Mouse (Mus musculus) adrenal gland, postnatal 10 days (tissue): ENCODE results near the gene Aen. TPM values are rescaled to one million over a fixed set of nuclear protein-coding genes. Genes with fewer than 3 reads are reported as not detected.

Experiments used
- DNase-seq: peaks from one replicate; pipeline ENCODE4 v3.0.0; 2021; ENCODE audit warnings: mixed read lengths
- total RNA-seq, 2 experiments: library from RNA; stranded (reverse); gene quantifications; 2 replicates each; pipeline ENCODE4 v1.2.3; 2021

The Aen gene
- total RNA-seq, 2 experiments from 2014 or later: 23.3 to 26.6 TPM

DNA sequence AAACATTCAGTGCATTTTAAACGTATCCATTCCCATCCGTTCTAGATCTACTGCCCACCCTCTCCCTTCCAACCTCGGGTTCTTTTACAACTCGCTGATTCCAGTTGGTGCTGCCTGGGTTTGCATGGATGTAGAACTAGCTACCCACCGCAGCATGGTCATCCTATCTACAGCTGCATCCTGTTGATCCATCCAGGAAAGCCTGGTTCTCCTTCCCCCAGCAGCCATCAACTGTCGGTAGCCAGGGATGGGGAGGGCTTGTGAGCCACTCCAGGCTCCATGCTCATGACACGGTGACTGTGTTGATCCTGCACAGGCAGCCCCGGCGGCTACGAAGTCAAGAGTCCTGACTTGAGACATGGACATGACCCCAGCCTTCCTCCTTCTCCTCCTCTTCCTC is 1.7 kb upstream of the Aen start:
- no peak for DNase-seq

DNA sequence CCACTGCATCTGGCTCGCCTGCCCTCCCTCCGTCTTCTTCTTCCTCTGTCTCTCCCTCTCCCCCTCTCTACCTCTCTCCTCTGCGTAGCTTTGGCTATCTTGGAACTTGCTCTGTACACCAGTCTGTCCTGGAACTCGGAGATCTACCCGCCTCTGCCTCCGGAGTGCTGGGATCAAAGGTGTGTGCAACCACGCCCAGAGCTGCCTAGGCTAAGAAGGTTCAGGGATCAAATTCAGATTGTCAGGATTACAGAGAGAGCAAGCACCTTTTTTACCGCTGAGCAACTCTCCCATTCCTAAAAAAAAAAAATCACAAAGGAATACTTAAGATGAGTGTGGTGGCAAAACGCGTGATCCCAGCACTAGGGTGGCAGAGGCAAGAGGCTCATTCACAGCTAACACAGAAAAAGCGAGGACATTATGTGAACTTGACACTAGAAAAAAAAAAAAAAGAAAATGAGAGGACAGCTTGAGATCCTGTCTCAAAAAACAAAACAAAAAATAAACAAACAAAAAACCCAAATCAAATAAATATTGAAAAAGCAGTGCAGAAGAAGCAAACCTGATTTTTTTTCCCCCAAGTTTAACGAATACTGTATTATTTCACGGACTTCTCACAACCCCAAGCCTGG is 517 bp upstream of the Aen start:
- DNase-seq: no peak

DNA sequence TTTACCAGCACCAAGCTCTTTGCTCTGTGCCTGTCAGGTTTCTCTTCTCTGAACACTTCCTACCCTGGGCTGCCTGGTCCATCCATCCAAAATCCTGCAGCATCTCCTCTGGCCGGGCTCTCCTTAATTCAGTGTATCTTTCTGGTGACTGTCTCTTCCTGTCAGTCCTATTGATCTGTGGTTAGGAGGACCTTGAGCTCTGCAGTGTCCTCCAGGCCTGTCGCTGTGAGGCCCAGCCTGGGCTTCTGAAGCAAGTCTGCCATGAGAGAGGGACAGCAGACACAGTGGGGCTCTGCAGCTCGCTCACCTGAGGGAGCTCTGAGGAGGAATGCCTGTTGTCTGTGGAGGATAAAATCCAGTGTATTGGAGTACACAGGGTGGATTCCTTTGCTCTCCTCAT is 1.9 kb downstream of the Aen start:
- DNase-seq: no peak

DNA sequence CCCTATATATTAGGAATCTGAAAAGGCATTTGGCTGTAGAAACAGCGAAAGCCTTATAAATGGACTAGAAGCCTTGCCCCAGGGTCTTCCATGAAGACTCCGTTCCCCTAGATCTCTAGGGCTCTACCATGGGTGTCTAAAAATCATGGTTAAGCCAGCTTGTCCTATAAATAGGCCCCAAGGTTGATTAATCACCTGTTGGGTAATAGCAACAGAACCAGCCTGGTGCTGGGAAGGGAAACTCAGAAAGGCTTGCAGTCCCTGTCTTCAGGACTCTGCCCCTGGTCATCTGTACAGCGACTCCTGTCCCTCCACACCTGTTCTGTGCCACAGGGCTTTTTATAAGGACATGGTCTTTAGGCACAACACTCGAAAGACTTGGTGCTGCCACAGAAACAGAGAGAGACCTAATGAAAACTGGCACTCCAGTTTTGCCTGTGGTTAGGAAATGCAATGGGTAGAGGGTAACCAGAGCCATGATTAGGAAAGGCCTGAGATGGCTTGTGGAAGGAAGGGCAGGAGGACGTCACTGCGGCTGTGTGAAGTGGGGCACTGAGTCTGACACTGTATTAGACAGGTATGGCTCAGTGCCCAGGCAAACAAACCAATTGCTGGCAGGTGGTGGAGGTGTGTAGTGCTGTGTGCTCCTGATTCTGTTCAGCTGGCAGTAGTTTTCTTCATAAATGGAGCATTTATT is 7.7 kb downstream of the Aen start:
- no peak for DNase-seq

DNA sequence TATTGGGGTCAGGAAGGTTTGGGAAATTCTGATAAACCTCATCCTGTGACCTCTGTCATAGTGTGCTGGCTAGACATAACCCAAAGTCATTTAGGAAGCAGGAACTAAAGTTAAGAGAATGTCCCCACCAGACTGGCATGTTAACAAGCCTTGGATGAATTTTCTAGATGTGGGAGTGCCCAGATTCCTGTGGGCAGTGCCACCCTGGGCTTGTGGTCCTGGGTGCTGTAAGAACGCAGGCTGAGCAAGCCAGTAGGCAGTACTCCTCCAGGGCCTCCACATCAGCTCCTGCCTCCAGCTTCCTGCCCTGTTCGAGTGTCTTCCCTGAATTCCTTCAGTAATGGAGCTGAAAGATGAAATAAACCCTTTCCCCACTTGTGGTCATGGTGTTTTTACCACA is 8.5 kb downstream of the Aen start:
- no peak for DNase-seq

DNA sequence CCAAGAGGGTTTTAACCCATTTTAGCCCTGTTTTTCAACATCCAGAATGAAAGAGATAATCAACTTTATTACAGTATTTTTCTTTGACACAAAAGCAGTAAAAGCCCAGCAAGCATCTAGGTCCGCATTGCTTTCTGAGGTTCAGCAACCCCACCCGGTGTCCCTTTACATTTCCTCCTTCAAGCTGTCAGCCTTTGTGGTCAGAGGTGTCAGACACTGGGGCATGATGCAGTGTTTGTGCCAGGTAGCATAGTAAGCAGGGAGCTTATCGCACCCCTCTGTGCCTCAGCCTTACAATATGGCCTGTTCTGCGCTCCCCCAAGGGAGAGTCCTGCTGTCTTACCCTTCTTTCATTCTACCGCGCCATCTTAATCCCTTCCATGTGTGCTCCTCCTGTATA is 13.4 kb downstream of the Aen start:
- DNase-seq: no peak

DNA sequence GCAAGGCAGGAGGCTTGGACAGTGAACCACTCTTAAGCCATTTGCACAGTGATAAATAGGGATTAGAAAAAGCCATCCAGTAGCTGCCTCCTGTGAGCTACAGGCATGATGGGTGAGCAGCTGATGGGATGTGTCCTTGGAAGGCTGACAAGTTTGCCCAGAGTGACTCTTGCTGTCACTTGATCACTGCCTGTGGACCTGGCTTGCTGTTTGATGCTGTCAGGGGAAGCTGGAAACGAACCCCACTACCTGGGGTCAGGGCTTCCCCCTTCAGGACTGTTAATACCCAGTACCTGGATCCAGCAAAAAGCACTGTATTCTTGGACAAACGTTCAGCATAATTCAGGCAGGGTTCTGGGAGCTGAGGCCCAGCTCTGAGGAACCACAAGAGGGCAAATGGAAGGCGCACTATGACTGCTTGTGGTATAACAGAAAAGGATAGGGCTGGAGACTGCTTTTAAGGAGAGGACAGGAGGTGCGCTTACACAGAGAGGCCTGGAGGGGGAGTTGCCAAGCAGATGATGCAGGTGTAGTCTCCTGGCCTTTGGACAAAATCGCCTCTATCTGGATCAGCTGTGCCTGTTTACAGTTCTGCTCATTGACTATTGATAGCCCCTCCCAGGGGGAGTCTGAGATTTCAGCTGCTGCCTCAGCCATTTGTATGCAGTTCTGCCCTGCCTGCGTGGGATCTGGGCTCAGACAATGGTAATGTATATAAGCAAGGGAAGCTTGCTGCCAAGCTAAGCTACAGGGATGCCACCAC is 14.9 kb downstream of the Aen start:
- DNase-seq: no peak

DNA sequence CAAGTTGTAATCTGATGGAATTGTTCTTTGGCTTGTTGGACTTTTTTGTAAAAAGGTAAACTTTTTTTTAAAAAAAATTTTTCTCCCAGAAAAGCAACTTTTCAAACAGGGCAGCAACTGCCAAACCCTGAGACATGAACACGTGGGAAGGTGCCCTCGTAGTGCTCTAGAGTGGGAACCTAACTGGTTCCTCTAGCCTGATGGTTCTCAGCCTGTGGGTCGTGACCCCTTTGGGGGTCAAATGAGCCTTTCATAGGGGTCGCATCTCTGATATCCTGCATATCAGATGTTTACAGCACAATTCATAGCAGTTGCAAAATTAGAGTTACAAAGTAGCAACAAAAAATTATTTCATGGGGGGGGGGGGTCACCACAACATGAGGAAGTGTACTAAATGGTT is 15.6 kb downstream of the Aen start:
- DNase-seq: no peak

DNA sequence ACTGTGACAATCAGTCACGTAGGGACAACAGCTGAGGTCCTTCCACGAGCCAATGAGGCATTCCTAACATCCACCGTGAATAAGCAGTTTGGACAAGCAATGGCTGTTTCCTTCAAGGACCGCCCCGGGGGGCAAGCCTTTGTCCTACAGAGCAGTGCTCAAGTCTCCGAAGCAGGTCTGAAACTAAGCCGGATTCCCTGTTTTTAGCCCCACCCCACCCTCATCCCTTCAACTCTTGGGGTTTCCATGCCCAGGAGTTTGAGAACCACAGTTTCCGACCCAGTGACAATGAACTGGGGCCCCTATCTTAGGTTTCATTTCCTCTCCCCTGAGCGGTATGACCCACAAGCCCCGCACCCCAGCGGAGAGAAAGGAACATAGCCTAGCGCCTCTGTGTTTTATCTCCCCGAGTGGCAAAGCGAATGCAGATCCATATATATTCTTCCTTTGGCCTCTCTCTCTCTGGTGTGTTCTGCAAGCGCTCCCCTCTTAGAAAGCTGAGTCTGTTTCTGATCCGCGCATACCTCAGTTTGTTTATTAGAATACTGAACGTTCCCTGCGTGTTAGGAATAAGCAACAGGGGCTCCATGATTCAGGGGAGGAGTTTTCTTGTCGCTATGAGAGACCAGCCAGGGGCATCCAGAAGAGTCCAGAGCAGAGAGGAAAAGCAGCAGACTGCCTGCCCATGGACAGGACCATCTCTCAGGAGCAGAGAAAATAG is 16.8 kb downstream of the Aen start:
- DNase-seq: no peak

DNA sequence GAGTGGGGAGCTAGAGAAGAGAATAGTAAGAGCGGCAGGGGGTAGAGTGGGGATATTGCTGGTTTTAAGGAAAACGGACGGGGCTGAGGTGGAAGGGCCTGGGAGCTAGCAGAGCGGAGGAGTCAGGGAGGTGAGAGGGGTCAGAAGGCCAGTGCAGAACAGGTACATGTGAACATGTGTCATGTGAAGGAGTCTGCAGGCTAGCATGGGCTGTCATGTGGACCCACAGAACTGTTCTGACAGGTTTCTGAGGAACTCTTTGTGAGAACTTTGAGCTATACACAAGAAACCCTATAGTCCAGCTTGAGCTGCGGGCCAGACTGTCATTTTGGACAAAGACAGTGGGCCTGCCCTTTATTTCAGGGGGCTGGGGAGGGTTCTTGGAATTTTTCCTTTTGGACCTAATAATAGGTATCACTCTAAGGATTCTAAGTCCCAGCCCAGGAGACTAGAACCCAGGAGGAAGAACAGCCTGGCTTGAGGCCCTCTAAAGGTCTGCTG is 17.4 kb downstream of the Aen start, which contains the start of gene Isg20:
Gene Isg20, plus strand, starts transcription at position 451 of the 501 bp plus-strand sequence.
- DNase-seq: no peak

DNA sequence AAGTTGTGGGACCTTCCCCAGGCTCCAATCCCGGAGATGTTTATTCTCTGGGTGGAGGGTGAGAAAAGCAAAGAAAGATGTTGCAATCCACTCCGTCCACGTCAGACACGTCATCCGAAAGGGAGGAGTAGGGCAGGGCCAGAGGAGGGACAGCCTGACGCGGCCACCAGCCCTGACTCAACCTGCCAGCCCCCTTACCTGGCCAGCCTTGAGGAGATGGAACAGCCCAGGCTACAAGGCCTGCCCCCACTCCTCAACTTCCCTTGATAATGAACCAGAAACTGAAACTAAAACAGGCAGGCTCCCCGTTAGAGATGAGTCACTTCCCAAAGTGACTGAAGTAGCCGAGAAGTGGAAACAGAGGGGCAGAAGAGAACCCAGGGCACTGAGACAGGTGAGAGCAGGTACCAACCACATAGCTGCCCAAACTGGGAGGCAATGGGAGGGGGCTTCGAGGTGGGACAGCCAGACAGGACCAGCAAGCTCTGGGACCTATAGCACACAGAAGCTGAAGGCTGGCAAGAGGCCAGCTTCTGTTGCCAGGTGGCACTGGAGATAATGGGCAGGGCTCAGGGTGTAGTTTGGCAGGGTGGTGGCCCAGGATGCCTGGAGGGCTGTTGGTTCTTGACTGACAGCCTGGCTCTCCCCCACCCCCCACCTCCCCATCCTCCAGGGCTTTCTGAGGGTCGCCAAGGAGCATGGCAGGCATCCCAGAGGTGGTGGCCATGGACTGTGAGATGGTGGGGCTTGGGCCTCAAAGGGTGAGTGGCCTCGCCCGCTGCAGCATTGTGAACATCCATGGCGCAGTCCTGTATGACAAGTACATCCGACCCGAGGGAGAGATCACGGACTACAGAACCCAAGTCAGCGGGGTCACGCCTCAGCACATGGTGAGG is 18.2 kb downstream of the Aen start:
- DNase-seq: peak; percentile 78

DNA sequence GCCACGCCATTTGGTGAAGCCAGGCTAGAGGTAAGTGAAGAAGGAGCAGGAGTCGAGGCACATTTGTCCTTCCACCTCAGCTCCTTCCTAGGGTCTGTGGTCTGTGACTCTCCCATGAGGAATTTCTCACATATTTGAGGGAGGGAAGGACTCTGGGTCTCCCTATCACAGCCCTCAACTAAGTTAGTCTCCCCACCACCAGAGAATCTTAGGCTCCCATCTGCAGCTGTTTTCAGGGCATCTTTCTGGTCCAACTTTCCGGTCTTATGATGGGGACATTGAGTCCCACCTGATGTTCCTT is 18.8 kb downstream of the Aen start:
- no peak for DNase-seq

DNA sequence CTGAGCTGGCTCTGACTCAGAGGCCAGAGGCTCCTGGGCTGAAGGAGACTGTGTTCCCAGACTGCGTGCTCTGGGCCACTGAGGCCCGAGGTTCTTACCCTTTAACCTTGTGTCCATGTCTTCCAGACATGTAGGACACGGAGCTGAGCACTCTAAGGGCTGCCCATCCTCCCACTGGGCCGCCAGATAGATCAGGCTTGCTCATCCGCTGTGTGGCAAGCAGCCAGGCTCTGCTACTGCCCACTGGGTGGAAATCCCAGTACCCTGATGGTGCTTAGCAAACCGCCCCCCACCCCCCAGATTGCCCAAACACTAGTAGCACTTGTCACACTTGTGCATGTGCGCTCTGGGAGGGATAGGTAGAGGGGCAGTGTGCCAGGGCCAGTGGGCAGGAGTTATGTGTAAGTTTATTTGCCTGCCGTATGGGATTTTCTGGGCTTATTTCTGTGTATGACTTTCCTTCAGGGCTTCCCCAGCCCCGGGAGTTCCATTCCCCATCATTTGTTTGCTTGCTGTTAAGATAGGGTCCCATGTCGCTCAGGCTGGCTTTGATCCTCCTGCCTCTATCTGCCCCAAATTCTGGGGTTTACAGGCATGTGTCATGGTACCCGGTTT is 19.3 kb downstream of the Aen start:
- DNase-seq: no peak

DNA sequence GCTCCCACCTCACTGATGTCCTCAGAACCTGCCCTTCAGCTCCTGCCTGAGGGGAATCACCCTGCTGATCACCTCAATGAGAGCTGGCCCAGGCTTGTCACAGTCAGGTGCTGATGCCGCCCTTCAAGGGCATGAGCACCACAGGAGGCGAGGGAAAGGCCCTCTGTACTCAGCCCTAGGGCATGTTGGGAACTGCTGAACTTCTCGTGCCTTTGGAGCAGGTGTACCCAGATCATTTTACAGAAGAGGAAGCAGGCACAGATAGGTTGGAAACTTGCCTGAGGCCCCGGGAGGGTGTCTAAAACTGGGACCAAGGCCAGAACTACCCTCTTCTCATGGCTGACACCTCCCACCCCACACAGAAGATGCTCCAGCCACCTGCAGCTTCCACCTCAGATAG is 23.0 kb downstream of the Aen start:
- DNase-seq: no peak

DNA sequence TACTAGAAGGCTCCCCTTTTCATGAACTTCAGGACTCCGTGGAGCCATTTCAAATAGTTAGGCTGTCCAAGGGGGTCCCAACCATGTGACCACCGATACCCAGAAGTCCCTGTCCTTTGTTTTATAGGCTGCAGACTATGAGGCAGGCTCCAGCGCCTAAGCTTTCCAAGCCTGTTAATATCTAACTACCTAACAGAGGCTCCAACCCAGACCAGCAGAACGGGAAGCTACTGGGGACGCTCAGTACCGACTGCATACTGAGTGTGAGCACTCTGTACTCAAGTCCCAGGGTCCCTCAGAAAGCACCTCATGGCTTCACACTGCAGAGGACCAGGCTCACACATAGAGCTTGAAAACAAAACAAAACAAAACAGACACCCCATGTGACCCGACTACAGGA is 26.9 kb downstream of the Aen start:
- no peak for DNase-seq

DNA sequence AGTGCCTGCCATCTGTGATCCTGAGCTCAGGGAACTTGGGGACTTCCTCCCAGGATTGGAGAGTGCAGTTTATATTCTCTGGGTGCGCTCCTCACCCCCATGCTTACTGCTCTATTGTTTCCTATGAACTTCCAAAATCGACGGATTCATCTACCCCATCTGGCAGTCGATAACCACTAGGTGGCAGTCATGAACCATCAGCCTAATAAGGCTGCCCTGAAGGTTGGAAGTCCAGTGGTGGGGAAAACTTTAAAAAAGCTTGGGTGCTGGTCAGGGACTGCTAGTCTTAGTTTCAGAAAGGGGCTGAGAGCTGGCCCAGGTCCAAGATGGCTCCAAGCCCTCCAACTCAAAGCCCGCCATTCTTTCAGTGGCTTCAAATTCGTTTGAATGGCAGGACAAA is 28.6 kb downstream of the Aen start:
- DNase-seq: peak; percentile 85

DNA sequence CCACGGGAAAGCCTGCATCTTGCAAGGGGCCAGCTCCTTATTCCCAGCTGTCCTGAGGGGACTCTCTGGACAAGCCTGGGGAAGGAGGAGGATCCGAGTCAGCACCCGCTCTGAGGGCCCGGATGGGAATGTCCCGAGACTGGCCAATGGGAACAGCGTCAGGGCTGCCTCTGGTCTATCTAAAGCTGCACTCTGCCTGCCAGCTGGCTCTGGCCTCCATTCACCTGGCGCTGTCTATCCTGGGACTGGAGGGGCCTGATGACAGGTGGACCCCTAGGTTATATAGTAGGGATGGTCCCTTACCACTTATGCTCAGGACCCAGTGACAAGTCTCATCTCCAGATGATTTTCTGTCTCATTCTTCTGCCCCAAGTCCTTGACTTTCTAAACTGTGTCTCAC is 29.1 kb downstream of the Aen start:
- DNase-seq: no peak

DNA sequence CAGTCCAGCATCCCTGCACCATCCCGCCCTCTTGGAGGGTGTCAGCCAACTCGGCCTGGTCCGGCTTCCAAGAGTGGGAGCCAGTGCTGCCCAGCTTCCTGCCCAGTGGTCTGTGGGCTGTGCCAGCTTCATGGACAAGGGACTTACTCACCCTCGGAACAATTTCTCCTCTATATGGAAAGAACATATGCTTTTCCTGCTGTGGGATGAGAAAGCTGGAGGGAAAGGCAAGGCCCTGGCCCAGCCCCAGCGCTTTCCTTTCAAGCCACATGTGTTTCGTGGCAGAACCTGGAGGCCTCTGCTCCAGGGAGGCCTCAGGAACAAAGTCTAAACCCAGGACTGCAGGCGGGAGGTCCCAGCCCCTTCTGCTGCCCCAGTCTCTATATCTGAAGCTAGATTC is 30.0 kb downstream of the Aen start:
- no peak for DNase-seq

DNA sequence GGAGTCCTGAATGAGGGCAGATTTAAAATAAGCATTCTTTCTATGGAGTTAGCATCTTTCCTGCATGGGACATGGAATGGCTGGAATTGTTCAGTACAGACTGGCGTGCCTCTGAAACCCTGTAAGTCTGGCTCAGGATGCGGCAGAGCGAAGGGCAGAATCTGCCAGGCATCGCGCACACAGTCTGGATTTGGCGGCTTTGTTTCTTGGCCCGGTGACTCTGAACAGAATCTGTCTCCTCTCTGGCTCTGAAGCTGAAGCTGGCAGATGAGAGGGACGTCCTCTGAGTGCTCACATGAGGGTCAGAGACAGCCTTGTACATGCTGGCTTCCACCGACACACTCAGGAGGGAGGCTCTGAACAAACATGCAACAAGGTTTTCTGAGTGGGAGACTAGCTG is 30.5 kb downstream of the Aen start:
- DNase-seq: no peak

DNA sequence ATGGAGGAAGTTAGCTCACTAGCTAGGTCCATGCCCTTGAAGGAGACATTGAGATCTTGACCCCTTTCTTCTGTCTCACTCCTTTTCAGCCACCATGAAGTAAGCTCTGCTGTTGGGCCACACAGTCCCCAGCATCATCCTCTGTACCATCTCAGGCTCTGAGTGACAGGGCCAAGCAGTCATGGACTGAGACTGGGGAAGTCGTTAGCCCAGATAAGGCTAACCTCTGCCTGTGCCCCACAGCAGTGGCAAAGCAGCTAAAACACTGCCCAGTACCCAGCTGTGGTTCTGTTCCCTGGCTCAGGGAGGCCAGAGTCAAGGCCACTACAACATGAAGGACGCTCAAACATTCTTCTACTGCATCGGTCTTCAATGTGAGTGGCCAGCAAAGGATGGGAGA is 31.6 kb downstream of the Aen start:
- DNase-seq: no peak

DNA sequence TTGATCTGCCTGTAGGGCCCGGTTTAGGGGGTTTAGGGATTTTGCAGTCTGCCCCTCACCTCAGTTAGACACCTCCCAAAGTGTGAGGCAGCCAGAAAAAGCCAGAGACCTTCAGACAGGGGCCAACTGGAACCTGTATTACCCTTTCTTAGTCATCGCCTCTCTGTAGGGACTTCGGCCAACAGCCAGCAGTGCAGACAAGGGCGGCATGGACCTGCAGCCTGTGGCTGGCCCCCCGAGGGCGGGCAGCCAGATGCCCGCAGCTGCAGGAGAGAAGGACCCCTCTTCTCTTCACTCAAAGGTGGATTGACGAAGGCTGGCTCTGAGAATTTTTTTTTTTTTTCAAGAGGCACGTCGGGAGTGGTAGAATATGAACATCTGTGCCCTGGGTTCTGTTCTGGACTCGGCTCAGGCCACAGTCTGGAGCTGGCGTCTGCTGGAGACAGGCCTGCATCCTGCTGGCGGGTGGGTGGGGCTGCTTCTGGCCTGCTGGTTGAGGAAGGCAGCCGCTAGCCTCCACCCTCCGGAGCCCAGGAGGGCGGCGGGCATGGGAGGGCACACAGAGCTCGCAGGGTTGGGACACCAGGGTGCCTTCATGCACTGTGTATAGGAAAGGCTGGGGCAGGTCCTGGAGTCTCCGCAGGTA is 43.4 kb downstream of the Aen start:
- no peak for DNase-seq
